ENCODE assay signal across 16 mouse cellular contexts in genomic region chr6:53409183-53409582, GRCm38 (mm10).
"Had no signal": no experiment of that assay in that cellular context is flagged by ENCODE, and none has a peak within 500 bp of the region (broad histone marks: within the 10 kb centered on the region; RNA-seq: fewer than 3 reads in every experiment).

No protein-coding gene starts in this region.

- H3K9ac ChIP-seq: neural tube, embryonic 13.5 days; neural tube, embryonic 15.5 days; stomach, embryonic 15.5 days had no signal

- H3K36me3 ChIP-seq: neural tube, embryonic 13.5 days; neural tube, embryonic 15.5 days; stomach, embryonic 15.5 days had no signal

- DNase-seq: retina, postnatal 1 day; right cerebral cortex, adult 18-20 months; right cerebral cortex, postnatal 14 days; right cerebral cortex, postnatal 25 days; right cerebral cortex, postnatal 4 days; spleen, adult 18-20 months; thymus, adult 18-20 months; thymus, adult 2 months; thymus, postnatal 14 days; thymus, postnatal 25 days; thymus, postnatal 36 days; thymus, postnatal 4 days had no signal

- H3K9me3 ChIP-seq: neural tube, embryonic 13.5 days; neural tube, embryonic 15.5 days; stomach, embryonic 15.5 days had no signal

- H3K27ac ChIP-seq: neural tube, embryonic 13.5 days; neural tube, embryonic 15.5 days; stomach, embryonic 15.5 days; stomach, postnatal 0 days had no signal

- H3K4me3 ChIP-seq: neural tube, embryonic 13.5 days; neural tube, embryonic 15.5 days; stomach, embryonic 15.5 days had no signal

- H3K27me3 ChIP-seq: neural tube, embryonic 13.5 days; neural tube, embryonic 15.5 days; stomach, embryonic 15.5 days had no signal

- H3K4me1 ChIP-seq: neural tube, embryonic 15.5 days; stomach, embryonic 15.5 days had no signal

- H3K4me2 ChIP-seq: neural tube, embryonic 13.5 days; neural tube, embryonic 15.5 days; stomach, embryonic 15.5 days had no signal
